Mouse (Mus musculus): ENCODE data around the gene Hdc. TPM values are rescaled to one million over a fixed set of nuclear protein-coding genes. Genes with fewer than 3 reads are reported as not detected.
"Not testable (repeated sequence)": the region's sequence is repeated elsewhere in the genome, so short reads cannot be mapped to it uniquely, and the experiment has no call there.

The Hdc gene
- total and polyA plus RNA-seq, 3 experiments: 0.81 to 3.3 (median 1.4) TPM

- Histone ChIP-seq H3K27ac (no peak overlapping the region), H3K4me3 (no peak overlapping the region), H3K9ac (ENCODE audit: low read depth, low read length) (no peak overlapping the region), H3K4me1 (ENCODE audit: control insufficient read depth, insufficient read depth, low read length) (peaks cover 3% of the 10 kb centered on the region), H3K27me3 (ENCODE audit: control insufficient read depth, insufficient read depth, low read length) (no peaks in the 10 kb centered on the region), H3K79me2 (replicated peaks; ENCODE audit: control insufficient read depth, insufficient read depth, low read length) (no peaks in the 10 kb centered on the region), H3K36me3 (ENCODE audit: control insufficient read depth, insufficient read depth, low read length) (no peaks in the 10 kb centered on the region)
- TF ChIP-seq POLR2A (IDR thresholded peaks at IDR 0.05; ENCODE audit: insufficient read depth, low read depth, low read length): no peak
- no peak for TF ChIP-seq EP300 (IDR thresholded peaks at IDR 0.05; ENCODE audit: insufficient read depth, low read depth, low read length)
- TF ChIP-seq CTCF (IDR thresholded peaks at IDR 0.05): no peak
- intact Hi-C loops (cut with DNase I): no loop called here
- DNase-seq: no peak
Measured at GRCm38 (mm10) chr2:126623138-126623537, 4.0 kb upstream of the Hdc start.

- intact Hi-C loops (cut with DNase I): no loop called here
- TF ChIP-seq EP300 (IDR thresholded peaks at IDR 0.05; ENCODE audit: insufficient read depth, low read depth, low read length): no peak
- no peak for TF ChIP-seq CTCF (IDR thresholded peaks at IDR 0.05)
- no peak for TF ChIP-seq POLR2A (IDR thresholded peaks at IDR 0.05; ENCODE audit: insufficient read depth, low read depth, low read length)
- H3K4me1 ChIP-seq (ENCODE audit: control insufficient read depth, insufficient read depth, low read length): peaks cover 3% of the 10 kb centered on the region
- no peaks in the 10 kb centered on the region for H3K79me2 ChIP-seq (replicated peaks; ENCODE audit: control insufficient read depth, insufficient read depth, low read length)
- H3K27me3 ChIP-seq (ENCODE audit: control insufficient read depth, insufficient read depth, low read length): no peaks in the 10 kb centered on the region
- no peak overlapping the region for H3K9ac ChIP-seq (ENCODE audit: low read depth, low read length)
- H3K4me3 ChIP-seq: no peak overlapping the region
- 68% methylated on average over 2 of the region's 2 CpGs for WGBS
- no peak overlapping the region for H3K27ac ChIP-seq
- no peaks in the 10 kb centered on the region for H3K36me3 ChIP-seq (ENCODE audit: control insufficient read depth, insufficient read depth, low read length)
- no peak for DNase-seq
Measured at GRCm38 (mm10) chr2:126622455-126622854, 3.4 kb upstream of the Hdc start.

GRCm38 (mm10) chr2:126618470-126619179 lies 474 bp downstream of the Hdc start:
- Histone ChIP-seq H3K79me2 (replicated peaks; ENCODE audit: control insufficient read depth, insufficient read depth, low read length) (no peaks in the 10 kb centered on the region), H3K4me3 (no peak overlapping the region), H3K27me3 (ENCODE audit: control insufficient read depth, insufficient read depth, low read length) (no peaks in the 10 kb centered on the region), H3K4me1 (ENCODE audit: control insufficient read depth, insufficient read depth, low read length) (peaks cover 3% of the 10 kb centered on the region), H3K36me3 (ENCODE audit: control insufficient read depth, insufficient read depth, low read length) (no peaks in the 10 kb centered on the region), H3K27ac (peak overlapping the region; percentile 54), H3K9ac (ENCODE audit: low read depth, low read length) (no peak overlapping the region)
- 11% methylated on average over 8 of the region's 8 CpGs for WGBS
- no peak for TF ChIP-seq EP300 (IDR thresholded peaks at IDR 0.05; ENCODE audit: insufficient read depth, low read depth, low read length)
- no peak for TF ChIP-seq POLR2A (IDR thresholded peaks at IDR 0.05; ENCODE audit: insufficient read depth, low read depth, low read length)
- no peak for TF ChIP-seq CTCF (IDR thresholded peaks at IDR 0.05)
- intact Hi-C loops (cut with DNase I): no loop called here
- DNase-seq: peak; percentile 20 to 33

GRCm38 (mm10) chr2:126615355-126615754 lies 3.7 kb downstream of the Hdc start:
- H3K4me3 ChIP-seq: no peak overlapping the region
- no peak for DNase-seq

GRCm38 (mm10) chr2:126609600-126609999 lies 9.5 kb downstream of the Hdc start:
- H3K27ac ChIP-seq; H3K4me1 ChIP-seq (ENCODE audit: control insufficient read depth, insufficient read depth, low read length); intact Hi-C loops (cut with DNase I); H3K79me2 ChIP-seq (replicated peaks; ENCODE audit: control insufficient read depth, insufficient read depth, low read length); DNase-seq; H3K9ac ChIP-seq (ENCODE audit: low read depth, low read length); H3K27me3 ChIP-seq (ENCODE audit: control insufficient read depth, insufficient read depth, low read length); H3K4me3 ChIP-seq; H3K36me3 ChIP-seq (ENCODE audit: control insufficient read depth, insufficient read depth, low read length): not testable (repeated sequence)
- 47% methylated on average over 12 of the region's 12 CpGs for WGBS

More at GRCm38 (mm10) chr2:126615355-126615754, 3.7 kb downstream of the Hdc start:
- no peak overlapping the region for H3K9ac ChIP-seq (ENCODE audit: low read depth, low read length)
- H3K27me3 ChIP-seq (ENCODE audit: control insufficient read depth, insufficient read depth, low read length): no peaks in the 10 kb centered on the region
- H3K36me3 ChIP-seq (ENCODE audit: control insufficient read depth, insufficient read depth, low read length): no peaks in the 10 kb centered on the region
- intact Hi-C loops (cut with DNase I): no loop called here
- TF ChIP-seq POLR2A (IDR thresholded peaks at IDR 0.05; ENCODE audit: insufficient read depth, low read depth, low read length) (no peak), CTCF (IDR thresholded peaks at IDR 0.05) (no peak), EP300 (IDR thresholded peaks at IDR 0.05; ENCODE audit: insufficient read depth, low read depth, low read length) (no peak)
- peaks cover 3% of the 10 kb centered on the region for H3K4me1 ChIP-seq (ENCODE audit: control insufficient read depth, insufficient read depth, low read length)
- no peak overlapping the region for H3K27ac ChIP-seq
- no peaks in the 10 kb centered on the region for H3K79me2 ChIP-seq (replicated peaks; ENCODE audit: control insufficient read depth, insufficient read depth, low read length)
- WGBS: 97% methylated on average over 3 of the region's 3 CpGs

GRCm38 (mm10) chr2:126607553-126608203 lies 11.4 kb downstream of the Hdc start:
- peak; percentile 36 to 40 for DNase-seq
- peak overlapping the region; percentile 20; the same call in 1 of the 2 replicates for H3K4me3 ChIP-seq
- H3K27me3 ChIP-seq (ENCODE audit: control insufficient read depth, insufficient read depth, low read length): no peaks in the 10 kb centered on the region
- no peaks in the 10 kb centered on the region for H3K36me3 ChIP-seq (ENCODE audit: control insufficient read depth, insufficient read depth, low read length)
- H3K4me1 ChIP-seq (ENCODE audit: control insufficient read depth, insufficient read depth, low read length): peaks cover 9% of the 10 kb centered on the region
- 26% methylated on average over 10 of the region's 10 CpGs for WGBS
- peak overlapping the region; percentile 71 for H3K27ac ChIP-seq
- intact Hi-C loops (cut with DNase I): no loop called here
- H3K9ac ChIP-seq (ENCODE audit: low read depth, low read length): peak overlapping the region; percentile 41
- peak; percentile 73; the same call in 1 of the 2 replicates for TF ChIP-seq POLR2A (IDR thresholded peaks at IDR 0.05; ENCODE audit: insufficient read depth, low read depth, low read length)
- no peak for TF ChIP-seq EP300 (IDR thresholded peaks at IDR 0.05; ENCODE audit: insufficient read depth, low read depth, low read length)
- TF ChIP-seq CTCF (IDR thresholded peaks at IDR 0.05): peak; percentile 14
- H3K79me2 ChIP-seq (replicated peaks; ENCODE audit: control insufficient read depth, insufficient read depth, low read length): no peaks in the 10 kb centered on the region

Data from heart, adult 2 months (tissue).